Mouse (Mus musculus) heart, embryonic 16.5 days (tissue): ENCODE measurements around the gene 2310030G06Rik. TPM values are rescaled to one million over a fixed set of nuclear protein-coding genes. Genes with fewer than 3 reads are reported as not detected.

Source experiments
- polyA plus RNA-seq: library from polyadenylated mRNA; unstranded; fragments of >200 nt; fragmentation: Nextera tagmentation; extraction: Ambion mirVana; gene quantifications from 2 replicates; pipeline ENCODE4 v1.2.1, GENCODE M21; 2015

The 2310030G06Rik gene
- polyA plus RNA-seq, 1 experiment from 2014 or later: 7.9 TPM

Other genes with a start within 250 kb of the 2310030G06Rik start
- 91.6 and 93.2 TPM in 2 replicates for gene Pts, start 217.8 kb downstream of the 2310030G06Rik start, polyA plus RNA-seq
- gene Il18, start 191.7 kb downstream of the 2310030G06Rik start, polyA plus RNA-seq: 3.7 and 3.9 TPM in 2 replicates
- gene Bco2, start 191.4 kb downstream of the 2310030G06Rik start, polyA plus RNA-seq: 0.21 TPM in 1 of 2 replicates, not detected in the other
- gene Tex12, start 185.2 kb downstream of the 2310030G06Rik start, polyA plus RNA-seq: not detected in 2 replicates
- gene Sdhd, start 142.7 kb downstream of the 2310030G06Rik start, polyA plus RNA-seq: 852 and 860 TPM in 2 replicates
- 243 and 261 TPM in 2 replicates for gene Timm8b, start 142.6 kb downstream of the 2310030G06Rik start, polyA plus RNA-seq
- 1.9 and 3.1 TPM in 2 replicates for gene Pih1d2, start 129.2 kb downstream of the 2310030G06Rik start, polyA plus RNA-seq
- 12.1 and 13.0 TPM in 2 replicates for gene Nkapd1, start 129.1 kb downstream of the 2310030G06Rik start, polyA plus RNA-seq
- 147 and 156 TPM in 2 replicates for gene Dlat, start 86.8 kb downstream of the 2310030G06Rik start, polyA plus RNA-seq
- gene Dixdc1, start 7.0 kb downstream of the 2310030G06Rik start, polyA plus RNA-seq: 8.6 and 10.3 TPM in 2 replicates
- gene Cryab, start 4.8 kb upstream of the 2310030G06Rik start, polyA plus RNA-seq: 1,241 and 1,315 TPM in 2 replicates
- gene Hspb2, start 5.8 kb upstream of the 2310030G06Rik start, polyA plus RNA-seq: 242 and 286 TPM in 2 replicates
- gene Fdxacb1, start 21.7 kb upstream of the 2310030G06Rik start, polyA plus RNA-seq: 10.7 and 11.0 TPM in 2 replicates
- gene Alg9, start 28.5 kb upstream of the 2310030G06Rik start, polyA plus RNA-seq: 27.2 and 27.5 TPM in 2 replicates
- 28.7 and 30.0 TPM in 2 replicates for gene 1110032A03Rik, start 29.0 kb upstream of the 2310030G06Rik start, polyA plus RNA-seq
- gene Ppp2r1b, start 98.8 kb upstream of the 2310030G06Rik start, polyA plus RNA-seq: 38.2 and 41.8 TPM in 2 replicates